Mouse (Mus musculus): ENCODE data around the gene Gtpbp8. TPM values are rescaled to one million over a fixed set of nuclear protein-coding genes. Genes with fewer than 3 reads are reported as not detected.

Gene Gtpbp8
- polyA plus RNA-seq, 1 experiment from 2014 or later: 24.0 TPM

GRCm38 (mm10) chr16:44725286-44726223 lies 20.6 kb downstream of the Gtpbp8 start:
- peaks cover 25% of the 10 kb centered on the region for H3K36me3 ChIP-seq

GRCm38 (mm10) chr16:44724847-44725246 lies 21.3 kb downstream of the Gtpbp8 start:
- H3K4me2 ChIP-seq: peak overlapping the region; percentile 89
- peak; percentile 9 for DNase-seq
- H3K36me3 ChIP-seq: peaks cover 22% of the 10 kb centered on the region
- H3K9ac ChIP-seq: peak overlapping the region; percentile 90
- H3K27me3 ChIP-seq: no peaks in the 10 kb centered on the region
- ATAC-seq (ENCODE audit: low read depth): no peak
- peak overlapping the region; percentile 85 for H3K4me3 ChIP-seq (replicated peaks)
- H3K9me3 ChIP-seq (replicated peaks): no peaks in the 10 kb centered on the region
- WGBS (ENCODE audit: insufficient replicate concordance): under 1% methylated on average over 14 of the region's 14 CpGs
- H3K4me1 ChIP-seq (replicated peaks): peaks cover 34% of the 10 kb centered on the region
- peak overlapping the region; percentile 85 for H3K27ac ChIP-seq

More at GRCm38 (mm10) chr16:44725286-44726223, 20.6 kb downstream of the Gtpbp8 start:
- DNase-seq (peak; percentile 61), ATAC-seq (ENCODE audit: low read depth) (no peak)
- H3K9ac ChIP-seq: peak overlapping the region; percentile 90
- peak overlapping the region; percentile 89 for H3K4me2 ChIP-seq
- H3K4me3 ChIP-seq (replicated peaks): peak overlapping the region; percentile 85
- 27% methylated on average over 14 of the region's 14 CpGs for WGBS (ENCODE audit: insufficient replicate concordance)
- H3K27ac ChIP-seq: peak overlapping the region; percentile 85
- H3K4me1 ChIP-seq (replicated peaks): peaks cover 34% of the 10 kb centered on the region
- no peaks in the 10 kb centered on the region for H3K27me3 ChIP-seq
- no peaks in the 10 kb centered on the region for H3K9me3 ChIP-seq (replicated peaks)

DNA sequence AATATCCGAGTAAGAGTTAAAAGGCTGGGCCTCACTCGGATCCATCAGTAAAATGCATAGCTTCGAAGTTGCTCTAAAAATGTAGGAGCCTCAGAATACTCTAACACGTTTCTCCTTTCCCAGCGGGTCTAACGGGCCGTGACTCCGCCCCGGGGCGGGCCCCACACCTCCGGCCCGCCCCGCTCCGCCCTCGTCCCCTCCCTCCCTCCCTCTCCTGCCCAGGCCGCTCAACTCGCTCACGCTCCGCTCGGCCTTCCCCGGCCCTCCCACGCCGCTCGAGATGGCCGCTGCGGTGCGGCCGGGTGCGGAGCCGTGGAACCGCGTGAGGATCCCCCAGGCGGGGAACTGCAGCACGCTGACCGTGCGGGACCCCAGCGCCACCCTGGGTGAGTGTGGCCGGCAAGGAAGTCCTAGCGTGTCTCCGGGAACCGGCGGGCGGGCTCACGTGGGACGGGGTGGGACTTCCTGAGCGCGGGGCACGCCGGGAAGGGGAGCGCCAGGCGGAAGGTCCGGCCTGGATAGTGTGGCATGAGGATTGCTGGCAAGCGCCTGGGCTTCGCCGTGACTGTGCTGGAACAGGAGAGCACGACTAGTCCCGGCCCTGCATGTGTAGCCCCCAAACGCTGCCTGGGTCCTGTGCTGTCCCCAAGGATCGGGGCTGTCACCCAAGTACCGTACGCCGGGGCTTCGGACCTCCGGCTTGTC lies 21.9 kb downstream of the Gtpbp8 start, which contains the start of gene Nepro:
Gene Nepro, plus strand, starts transcription at position 219 of the 705 bp plus-strand sequence.
- peak within 1 kb of the TSS; percentile 85 for H3K4me3 ChIP-seq (replicated peaks)
- DNase-seq (peak; percentile 90), ATAC-seq (ENCODE audit: low read depth) (peak; percentile 98)
- H3K27me3 ChIP-seq: no peaks in the 10 kb centered on the region
- peaks cover 34% of the 10 kb centered on the region for H3K4me1 ChIP-seq (replicated peaks)
- under 1% methylated on average over 64 of the region's 64 CpGs for WGBS (ENCODE audit: insufficient replicate concordance)
- H3K9ac ChIP-seq: peak within 1 kb of the TSS; percentile 90
- no peaks in the 10 kb centered on the region for H3K9me3 ChIP-seq (replicated peaks)
- H3K27ac ChIP-seq: peak within 1 kb of the TSS; percentile 85
- peaks cover 16% of the 10 kb centered on the region for H3K36me3 ChIP-seq
- peak within 1 kb of the TSS; percentile 89 for H3K4me2 ChIP-seq

- Histone ChIP-seq H3K27me3 (no peaks in the 10 kb centered on the region), H3K9me3 (replicated peaks) (no peaks in the 10 kb centered on the region), H3K9ac (no peak overlapping the region), H3K36me3 (peaks cover 8% of the 10 kb centered on the region; the same call in 1 of the 2 replicates), H3K27ac (no peak overlapping the region), H3K4me3 (replicated peaks) (no peak overlapping the region), H3K4me1 (replicated peaks) (peaks cover 34% of the 10 kb centered on the region), H3K4me2 (0 out of 2 replicates have a peak overlapping the region, but pooled peaks have one; percentile 19)
- ATAC-seq (ENCODE audit: low read depth) (no peak), DNase-seq (no peak)
- WGBS (ENCODE audit: insufficient replicate concordance): 84% methylated on average over 2 of the region's 2 CpGs
Measured at GRCm38 (mm10) chr16:44722666-44723065, 23.5 kb downstream of the Gtpbp8 start.

GRCm38 (mm10) chr16:44720518-44720917 lies 25.6 kb downstream of the Gtpbp8 start:
- 76% methylated on average over 3 of the region's 3 CpGs for WGBS (ENCODE audit: insufficient replicate concordance)
- no peak overlapping the region for H3K9ac ChIP-seq
- no peak overlapping the region for H3K4me3 ChIP-seq (replicated peaks)
- DNase-seq (no peak), ATAC-seq (ENCODE audit: low read depth) (no peak)
- no peaks in the 10 kb centered on the region for H3K27me3 ChIP-seq
- H3K9me3 ChIP-seq (replicated peaks): no peaks in the 10 kb centered on the region
- H3K4me1 ChIP-seq (replicated peaks): peaks cover 20% of the 10 kb centered on the region
- no peak overlapping the region for H3K4me2 ChIP-seq
- 0 out of 2 replicates have a peak, but pooled peaks cover 4% of the 10 kb centered on the region for H3K36me3 ChIP-seq
- no peak overlapping the region for H3K27ac ChIP-seq

DNA sequence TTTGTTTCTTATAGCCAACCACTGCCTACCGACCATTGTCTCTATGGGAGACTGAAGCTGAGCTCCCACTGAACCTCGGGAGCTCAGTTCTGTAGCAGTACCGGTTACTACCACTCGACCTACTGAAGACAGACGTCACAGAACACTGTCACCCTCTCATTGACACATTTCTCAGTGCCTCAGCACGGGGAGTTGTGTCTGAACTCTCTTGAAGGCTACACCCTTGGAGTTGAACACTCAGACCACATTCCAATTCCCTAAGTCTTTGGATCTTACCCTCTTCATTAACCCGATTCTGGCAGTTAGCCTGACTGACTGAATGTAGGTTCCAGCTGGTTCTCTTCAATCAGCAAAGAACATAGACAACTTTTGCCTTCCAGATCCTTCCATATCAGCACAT lies 26.8 kb downstream of the Gtpbp8 start:
- 0 out of 2 replicates have a peak, but pooled peaks cover 4% of the 10 kb centered on the region for H3K36me3 ChIP-seq
- H3K9me3 ChIP-seq (replicated peaks): no peaks in the 10 kb centered on the region
- no peaks in the 10 kb centered on the region for H3K27me3 ChIP-seq
- H3K4me3 ChIP-seq (replicated peaks): no peak overlapping the region
- DNase-seq (no peak), ATAC-seq (ENCODE audit: low read depth) (no peak)
- peaks cover 12% of the 10 kb centered on the region for H3K4me1 ChIP-seq (replicated peaks)
- H3K4me2 ChIP-seq: no peak overlapping the region
- 66% methylated on average over 7 of the region's 7 CpGs for WGBS (ENCODE audit: insufficient replicate concordance)
- no peak overlapping the region for H3K27ac ChIP-seq
- H3K9ac ChIP-seq: no peak overlapping the region

- ATAC-seq (ENCODE audit: low read depth) (no peak), DNase-seq (no peak)
- Histone ChIP-seq H3K36me3 (0 out of 2 replicates have a peak, but pooled peaks cover 4% of the 10 kb centered on the region), H3K27ac (no peak overlapping the region), H3K4me2 (no peak overlapping the region), H3K4me1 (replicated peaks) (peaks cover 3% of the 10 kb centered on the region), H3K27me3 (no peaks in the 10 kb centered on the region), H3K9ac (no peak overlapping the region), H3K9me3 (replicated peaks) (no peaks in the 10 kb centered on the region), H3K4me3 (replicated peaks) (no peak overlapping the region)
- 69% methylated on average over 2 of the region's 2 CpGs for WGBS (ENCODE audit: insufficient replicate concordance)
Measured at GRCm38 (mm10) chr16:44717838-44718237, 28.3 kb downstream of the Gtpbp8 start.

GRCm38 (mm10) chr16:44717141-44717634 lies 29.0 kb downstream of the Gtpbp8 start:
- H3K27ac ChIP-seq: no peak overlapping the region
- ATAC-seq (ENCODE audit: low read depth): no peak
- no peaks in the 10 kb centered on the region for H3K4me1 ChIP-seq (replicated peaks)
- no peak overlapping the region for H3K4me2 ChIP-seq
- H3K9me3 ChIP-seq (replicated peaks): no peaks in the 10 kb centered on the region
- H3K36me3 ChIP-seq: 0 out of 2 replicates have a peak, but pooled peaks cover 4% of the 10 kb centered on the region
- 59% methylated on average over 2 of the region's 2 CpGs for WGBS (ENCODE audit: insufficient replicate concordance)
- no peak overlapping the region for H3K9ac ChIP-seq
- no peaks in the 10 kb centered on the region for H3K27me3 ChIP-seq
- no peak overlapping the region for H3K4me3 ChIP-seq (replicated peaks)
- no peak for DNase-seq

GRCm38 (mm10) chr16:44716305-44717140 lies 29.6 kb downstream of the Gtpbp8 start:
- H3K27me3 ChIP-seq: no peaks in the 10 kb centered on the region
- H3K9ac ChIP-seq: no peak overlapping the region
- ATAC-seq (ENCODE audit: low read depth) (no peak), DNase-seq (no peak)
- WGBS (ENCODE audit: insufficient replicate concordance): 38% methylated on average over 10 of the region's 10 CpGs
- no peak overlapping the region for H3K27ac ChIP-seq
- H3K4me1 ChIP-seq (replicated peaks): no peaks in the 10 kb centered on the region
- H3K4me3 ChIP-seq (replicated peaks): no peak overlapping the region
- 0 out of 2 replicates have a peak, but pooled peaks cover 4% of the 10 kb centered on the region for H3K36me3 ChIP-seq
- H3K9me3 ChIP-seq (replicated peaks): no peaks in the 10 kb centered on the region
- no peak overlapping the region for H3K4me2 ChIP-seq

- H3K9me3 ChIP-seq (replicated peaks): no peaks in the 10 kb centered on the region
- no peak overlapping the region for H3K4me3 ChIP-seq (replicated peaks)
- ATAC-seq (ENCODE audit: low read depth): no peak
Measured at GRCm38 (mm10) chr16:44703458-44703857, 42.7 kb downstream of the Gtpbp8 start.

More at GRCm38 (mm10) chr16:44703458-44703857, 42.7 kb downstream of the Gtpbp8 start:
- 56% methylated on average over 4 of the region's 4 CpGs for WGBS (ENCODE audit: insufficient replicate concordance)
- H3K9ac ChIP-seq: no peak overlapping the region
- no peak overlapping the region for H3K4me2 ChIP-seq
- no peaks in the 10 kb centered on the region for H3K27me3 ChIP-seq
- DNase-seq: no peak
- H3K36me3 ChIP-seq: no peaks in the 10 kb centered on the region
- H3K4me1 ChIP-seq (replicated peaks): no peaks in the 10 kb centered on the region
- H3K27ac ChIP-seq: no peak overlapping the region

All from liver, embryonic 13.5 days (tissue).